Mouse (Mus musculus) MEL (cell line): ENCODE measurements at regions not wholly inside any gene's neighbourhood (a gene's known extent, or its start where the extent isn't known, plus 50 kb on each side); places are given as distances from the start of the nearest gene placed in this dataset.
A peak's percentile ranks its signal among the peaks of the same experiment; 100 is the strongest.

Source experiments
- DNase-seq: peaks from one replicate; pipeline ENCODE4 v3.0.0; 2011; ENCODE audit warnings: low read depth, low spot score
- H3K27ac ChIP-seq: 2 replicates; pipeline ENCODE4 v1.5.1; 2012; ENCODE audit warnings: low read depth, mild to moderate bottlenecking, control low read depth, low read length, moderate library complexity; ENCODE audit not compliant: control insufficient read depth
- H3K27me3 ChIP-seq, 2 experiments: fragments of 150-350 bp in 1 of 2; sonication (generic) in 1 of 2; 2 replicates each; pipeline ENCODE4 v1.6.1; 2012; ENCODE audit warnings: low read length in 2 of 2, mild to moderate bottlenecking in 2 of 2, improper control_type of control experiment in 1 of 2, moderate library complexity in 1 of 2; ENCODE audit not compliant: insufficient read depth in 2 of 2, control insufficient read depth in 1 of 2
- H3K36me3 ChIP-seq, 2 experiments: 2 replicates each; pipeline ENCODE4 v1.6.1; 2012 to 2014; ENCODE audit warnings: low read length in 2 of 2, improper control_type of control experiment in 1 of 2, inconsistent platforms in 1 of 2, mild to moderate bottlenecking in 1 of 2; ENCODE audit not compliant: insufficient read depth in 2 of 2, control insufficient read depth in 1 of 2
- H3K4me1 ChIP-seq, 2 experiments: fragments of 150-350 bp in 1 of 2; sonication (generic) in 1 of 2; 2 replicates each; pipeline ENCODE4 v1.6.1; 2012; ENCODE audit warnings: low read length in 2 of 2, improper control_type of control experiment in 1 of 2, mild to moderate bottlenecking in 1 of 2; ENCODE audit not compliant: insufficient read depth in 2 of 2, control insufficient read depth in 1 of 2
- H3K4me3 ChIP-seq, 2 experiments: fragments of 150-350 bp in 1 of 2; sonication (generic) in 1 of 2; 2 replicates each; pipeline ENCODE4 v1.5.1; 2012; ENCODE audit warnings: low read depth in 2 of 2, low read length in 2 of 2, mild to moderate bottlenecking in 2 of 2, moderate library complexity in 2 of 2, control low read depth in 1 of 2, improper control_type of control experiment in 1 of 2; ENCODE audit not compliant: control insufficient read depth in 1 of 2, insufficient read depth in 1 of 2
- H3K79me2 ChIP-seq: 2 replicates; pipeline ENCODE4 v1.6.1; 2012; ENCODE audit warnings: mild to moderate bottlenecking, low read length, moderate library complexity; ENCODE audit not compliant: control insufficient read depth, poor library complexity, insufficient read depth
- H3K9ac ChIP-seq: 2 replicates; pipeline ENCODE4 v1.6.1; 2012; ENCODE audit warnings: low read depth, mild to moderate bottlenecking, control low read depth, low read length, moderate library complexity; ENCODE audit not compliant: control insufficient read depth, poor library complexity, severe bottlenecking
- H3K9me3 ChIP-seq: fragments of 150-350 bp; sonication (generic); replicated peaks from 2 replicates; pipeline ENCODE4 v1.6.1; 2012; ENCODE audit warnings: mild to moderate bottlenecking, low read length, improper control_type of control experiment, moderate library complexity; ENCODE audit not compliant: insufficient read depth
- CHD1 ChIP-seq: IDR thresholded peaks from 2 replicates; pipeline ENCODE4 v1.6.1; 2012; ENCODE audit warnings: low read depth, mild to moderate bottlenecking, inconsistent platforms, low read length, improper control_type of control experiment
- CHD2 ChIP-seq: IDR thresholded peaks from 2 replicates; pipeline ENCODE4 v1.6.1; 2011; ENCODE audit warnings: low read length, improper control_type of control experiment
- CTCF ChIP-seq, 3 experiments: IDR thresholded peaks in 2 of 3; conservative IDR thresholded peaks in 1 of 3; 2 replicates each; pipeline ENCODE4 v1.5.1; 2011 to 2012; ENCODE audit warnings: low read length in 3 of 3, low read depth in 2 of 3, mild to moderate bottlenecking in 2 of 3, improper control_type of control experiment in 1 of 3, inconsistent platforms in 1 of 3, mixed read lengths in 1 of 3, moderate library complexity in 1 of 3; ENCODE audit not compliant: control insufficient read depth in 1 of 3, insufficient read depth in 1 of 3, poor library complexity in 1 of 3, severe bottlenecking in 1 of 3
- E2F4 ChIP-seq: IDR thresholded peaks from 2 replicates; pipeline ENCODE4 v1.6.1; 2011; ENCODE audit warnings: low read depth, low read length, improper control_type of control experiment, borderline replicate concordance
- ELF1 ChIP-seq: IDR thresholded peaks from 2 replicates; pipeline ENCODE4 v1.6.1; 2014; ENCODE audit warnings: low read depth, mild to moderate bottlenecking, inconsistent platforms, low read length, improper control_type of control experiment, moderate library complexity
- EP300 ChIP-seq, 2 experiments: IDR thresholded peaks; 2 replicates each; pipeline ENCODE4 v1.6.1; 2011; ENCODE audit warnings: improper control_type of control experiment in 2 of 2, low read length in 2 of 2, low read depth in 1 of 2, mild to moderate bottlenecking in 1 of 2
- ETS1 ChIP-seq: IDR thresholded peaks from 2 replicates; pipeline ENCODE4 v1.6.1; 2012; ENCODE audit warnings: low read depth, mild to moderate bottlenecking, inconsistent platforms, low read length, improper control_type of control experiment, moderate library complexity
- GABPA ChIP-seq: IDR thresholded peaks from 2 replicates; pipeline ENCODE4 v1.6.1; 2012; ENCODE audit warnings: low read depth, mild to moderate bottlenecking, inconsistent platforms, low read length, improper control_type of control experiment, moderate library complexity
- HCFC1 ChIP-seq: IDR thresholded peaks from 2 replicates; pipeline ENCODE4 v1.6.1; 2012; ENCODE audit warnings: low read depth, mild to moderate bottlenecking, inconsistent platforms, low read length, improper control_type of control experiment, moderate library complexity
- MAFK ChIP-seq: IDR thresholded peaks from 2 replicates; pipeline ENCODE4 v1.6.1; 2011; ENCODE audit warnings: low read depth, mild to moderate bottlenecking, low read length, improper control_type of control experiment, borderline replicate concordance
- MAX ChIP-seq: IDR thresholded peaks from 2 replicates; pipeline ENCODE4 v1.6.1; 2011; ENCODE audit warnings: low read length, improper control_type of control experiment
- MAZ ChIP-seq: IDR thresholded peaks from 2 replicates; pipeline ENCODE4 v1.6.1; 2012; ENCODE audit warnings: low read depth, mild to moderate bottlenecking, inconsistent platforms, low read length, improper control_type of control experiment
- MEF2A ChIP-seq: IDR thresholded peaks from 2 replicates; pipeline ENCODE4 v1.6.1; 2014; ENCODE audit warnings: low read depth, mild to moderate bottlenecking, inconsistent platforms, low read length, improper control_type of control experiment; ENCODE audit not compliant: poor library complexity, insufficient replicate concordance, severe bottlenecking; ENCODE audit errors: extremely low read depth
- MXI1 ChIP-seq: IDR thresholded peaks from 2 replicates; pipeline ENCODE4 v1.6.1; 2011; ENCODE audit warnings: mild to moderate bottlenecking, low read depth, low read length, improper control_type of control experiment
- MYB ChIP-seq: IDR thresholded peaks from 2 replicates; pipeline ENCODE4 v1.6.1; 2011; ENCODE audit warnings: mild to moderate bottlenecking, low read depth, low read length, improper control_type of control experiment
- MYC ChIP-seq: IDR thresholded peaks from 2 replicates; pipeline ENCODE4 v1.6.1; 2011; ENCODE audit warnings: low read depth, mild to moderate bottlenecking, low read length, improper control_type of control experiment, moderate library complexity
- NRF1 ChIP-seq: IDR thresholded peaks from 2 replicates; pipeline ENCODE4 v1.6.1; 2014; ENCODE audit warnings: low read depth, mild to moderate bottlenecking, inconsistent platforms, low read length, improper control_type of control experiment, moderate library complexity; ENCODE audit not compliant: poor library complexity, insufficient read depth, severe bottlenecking
- POLR2A ChIP-seq, 2 experiments: IDR thresholded peaks; 2 replicates each; pipeline ENCODE4 v1.6.1; 2011 to 2012; ENCODE audit warnings: low read length in 2 of 2, mild to moderate bottlenecking in 2 of 2, control low read depth in 1 of 2, improper control_type of control experiment in 1 of 2, low read depth in 1 of 2, moderate library complexity in 1 of 2; ENCODE audit not compliant: control insufficient read depth in 1 of 2, insufficient read depth in 1 of 2, poor library complexity in 1 of 2
- POLR2AphosphoS2 ChIP-seq: IDR thresholded peaks from 2 replicates; pipeline ENCODE4 v1.6.1; 2011; ENCODE audit warnings: low read length, improper control_type of control experiment
- RAD21 ChIP-seq: IDR thresholded peaks from 2 replicates; pipeline ENCODE4 v1.6.1; 2011; ENCODE audit warnings: mild to moderate bottlenecking, low read depth, low read length, improper control_type of control experiment
- RCOR1 ChIP-seq: IDR thresholded peaks from 2 replicates; pipeline ENCODE4 v1.6.1; 2012; ENCODE audit warnings: low read depth, mild to moderate bottlenecking, inconsistent platforms, low read length, improper control_type of control experiment
- SIN3A ChIP-seq: IDR thresholded peaks from 2 replicates; pipeline ENCODE4 v1.6.1; 2012; ENCODE audit warnings: low read length, improper control_type of control experiment, inconsistent platforms
- SMC3 ChIP-seq: IDR thresholded peaks from 2 replicates; pipeline ENCODE4 v1.6.1; 2011; ENCODE audit warnings: low read depth, low read length, improper control_type of control experiment
- TAL1 ChIP-seq: IDR thresholded peaks from 2 replicates; pipeline ENCODE4 v1.6.1; 2012; ENCODE audit warnings: mild to moderate bottlenecking, inconsistent platforms, low read length, moderate library complexity, mixed read lengths
- TBP ChIP-seq: IDR thresholded peaks from 2 replicates; pipeline ENCODE4 v1.8.0; 2011; ENCODE audit warnings: low read depth, low read length, improper control_type of control experiment
- UBTF ChIP-seq: IDR thresholded peaks from 2 replicates; pipeline ENCODE4 v1.6.1; 2012; ENCODE audit warnings: low read depth, mild to moderate bottlenecking, inconsistent platforms, low read length, improper control_type of control experiment, moderate library complexity, borderline replicate concordance; ENCODE audit not compliant: insufficient read depth
- ZC3H11A ChIP-seq: IDR thresholded peaks from 2 replicates; pipeline ENCODE4 v1.6.1; 2012; ENCODE audit warnings: low read depth, mild to moderate bottlenecking, inconsistent platforms, low read length, improper control_type of control experiment
- ZKSCAN1 ChIP-seq: IDR thresholded peaks from 2 replicates; pipeline ENCODE4 v1.6.1; 2012; ENCODE audit warnings: low read depth, mild to moderate bottlenecking, inconsistent platforms, low read length, improper control_type of control experiment, moderate library complexity
- ZMIZ1 ChIP-seq: IDR thresholded peaks from 2 replicates; pipeline ENCODE4 v1.6.1; 2012; ENCODE audit warnings: low read depth, mild to moderate bottlenecking, inconsistent platforms, low read length, improper control_type of control experiment, moderate library complexity
- ZNF384 ChIP-seq: IDR thresholded peaks from 2 replicates; pipeline ENCODE4 v1.6.1; 2012; ENCODE audit warnings: low read depth, mild to moderate bottlenecking, inconsistent platforms, low read length, improper control_type of control experiment

- Histone ChIP-seq H3K27ac (no peak overlapping the region), H3K79me2 (no peaks in the 10 kb centered on the region), H3K9me3 (no peaks in the 10 kb centered on the region), H3K27me3 (no peaks in the 10 kb centered on the region), H3K36me3 (no peaks in the 10 kb centered on the region), H3K4me3 (no peak overlapping the region), H3K9ac (no peak overlapping the region), H3K4me1 (0 out of 4 replicates have a peak, but pooled peaks cover 0 to 2% of the 10 kb centered on the region in 2 experiments)
- peak; percentile 54 for DNase-seq
- TF ChIP-seq ETS1 (no peak), UBTF (no peak), CTCF (IDR thresholded peaks at IDR 0.05 in 2 of 3, conservative IDR thresholded peaks at IDR 0.05 in 1 of 3; ENCODE audit: control insufficient read depth in 1 of 3, insufficient read depth in 1 of 3, low read depth in 2 of 3, low read length in 3 of 3, poor library complexity in 1 of 3, severe bottlenecking in 1 of 3) (peak; percentile 61 to 72 (median 70)), ZMIZ1 (no peak), MXI1 (no peak), MAFK (no peak), TBP (no peak), E2F4 (no peak), ZC3H11A (peak; percentile 63), ZKSCAN1 (no peak), ELF1 (no peak), RAD21 (peak; percentile 75), MAZ (no peak), SMC3 (peak; percentile 84), CHD1 (no peak), GABPA (no peak), MEF2A (no peak), NRF1 (no peak), SIN3A (no peak)
Measured at GRCm38 (mm10) chr3:41348795-41349194, 206.7 kb upstream of the Jade1 start.

- no peaks in the 10 kb centered on the region for H3K9me3 ChIP-seq
- no peak overlapping the region for H3K4me3 ChIP-seq
- no peaks in the 10 kb centered on the region for H3K79me2 ChIP-seq
- no peak for DNase-seq
- no peaks in the 10 kb centered on the region for H3K27me3 ChIP-seq
- H3K4me1 ChIP-seq = 0 out of 4 replicates have a peak, but pooled peaks cover 0 to 2% of the 10 kb centered on the region in 2 experiments
- H3K9ac ChIP-seq = no peak overlapping the region
- H3K27ac ChIP-seq = no peak overlapping the region
- H3K36me3 ChIP-seq = no peaks in the 10 kb centered on the region
- TF ChIP-seq SMC3 (no peak), RCOR1 (no peak), MAX (no peak), MXI1 (no peak), MYB (no peak), TAL1 (no peak), ZNF384 (no peak), MYC (no peak), POLR2AphosphoS2 (no peak), CHD2 (no peak), MAFK (no peak), SIN3A (no peak), HCFC1 (no peak), ZMIZ1 (no peak), TBP (no peak), POLR2A (IDR thresholded peaks at IDR 0.05; ENCODE audit: control insufficient read depth in 1 of 2, insufficient read depth in 1 of 2, low read depth in 1 of 2, low read length in 2 of 2, poor library complexity in 1 of 2) (no peak), MEF2A (no peak), EP300 (IDR thresholded peaks at IDR 0.05; ENCODE audit: low read depth in 1 of 2, low read length in 2 of 2) (no peak), RAD21 (no peak)
- TF ChIP-seq, all 39 proteins: peak for 0
Measured at GRCm38 (mm10) chr3:41346863-41347262, 208.7 kb upstream of the Jade1 start.
